Mouse (Mus musculus): ENCODE measurements at regions not wholly inside any gene's neighbourhood (a gene's known extent, or its start where the extent isn't known, plus 50 kb on each side); places are given as distances from the start of the nearest gene placed in this dataset.

DNA sequence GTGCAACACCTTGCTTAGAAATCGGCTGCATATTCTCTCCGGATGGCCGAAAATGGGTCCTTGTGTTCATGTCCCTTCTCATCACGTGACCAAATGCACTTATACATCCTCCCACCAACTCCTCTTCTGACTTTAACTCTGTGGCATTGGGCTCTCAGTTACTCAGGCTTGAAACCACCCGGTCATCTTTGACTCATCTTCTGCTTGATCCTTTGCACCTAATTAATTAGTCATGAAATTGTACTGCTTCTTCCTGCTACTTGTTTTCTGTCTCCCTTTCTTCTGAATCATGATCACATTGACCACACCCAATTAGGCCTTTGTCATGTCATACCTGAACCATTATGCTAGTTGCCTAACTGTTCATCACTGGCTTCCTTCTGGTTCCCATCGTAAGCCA is 208.4 kb upstream of the Fam241a start:
- no peak for DNase-seq

- DNase-seq, result no peak
Measured at GRCm38 (mm10) chr3:128093046-128093445, 196.9 kb upstream of the Fam241a start.

GRCm38 (mm10) chr3:128088207-128088606 is 192.1 kb upstream of the Fam241a start:
- DNase-seq, result peak; percentile 27

GRCm38 (mm10) chr3:128087163-128087562 is 191.0 kb upstream of the Fam241a start:
- DNase-seq, result no peak

- no peak for DNase-seq
Measured at GRCm38 (mm10) chr3:128082463-128082862, 186.3 kb upstream of the Fam241a start.

- no peak for DNase-seq
Measured at GRCm38 (mm10) chr3:128081430-128081829, 185.3 kb upstream of the Fam241a start.

DNA sequence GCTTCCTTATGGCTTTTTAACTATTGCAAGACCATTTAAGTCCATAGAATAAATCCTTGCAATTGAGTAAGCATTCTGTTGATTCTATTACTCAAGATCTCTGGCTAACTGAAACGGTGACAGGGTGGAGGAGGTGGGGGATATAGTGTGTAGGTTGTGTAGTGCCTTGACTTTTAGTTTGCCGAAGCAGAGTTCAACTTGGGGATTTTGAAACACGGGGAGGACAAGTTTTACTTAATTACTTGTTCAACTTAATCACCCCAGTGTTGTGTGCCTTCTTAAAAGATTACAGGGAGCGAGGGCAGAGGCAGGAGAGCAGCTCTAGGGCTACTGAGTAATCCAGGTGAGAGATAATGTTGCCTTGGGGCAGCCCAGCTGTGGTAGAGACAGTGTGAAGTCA is 171.7 kb upstream of the Fam241a start:
- DNase-seq, result no peak

DNA sequence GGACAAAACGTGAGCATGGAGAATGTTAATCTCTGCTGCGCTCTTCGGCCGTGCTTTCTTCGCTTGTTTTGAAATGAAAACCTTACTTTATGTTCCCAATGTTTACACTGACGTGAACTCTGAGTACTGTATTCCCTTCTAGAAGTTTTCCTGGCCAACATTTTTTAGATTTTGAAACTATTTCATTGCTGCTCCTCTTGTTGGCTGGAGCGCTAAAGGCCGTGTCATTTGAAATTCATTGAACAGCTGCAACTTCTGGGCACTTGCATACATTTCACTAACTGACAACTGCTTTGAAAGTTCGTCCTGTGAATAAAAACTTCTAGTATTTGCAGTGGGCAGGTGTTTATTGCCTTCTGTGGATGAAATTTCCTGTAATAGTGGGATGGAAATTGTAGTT is 157.9 kb upstream of the Fam241a start:
- no peak for DNase-seq

DNA sequence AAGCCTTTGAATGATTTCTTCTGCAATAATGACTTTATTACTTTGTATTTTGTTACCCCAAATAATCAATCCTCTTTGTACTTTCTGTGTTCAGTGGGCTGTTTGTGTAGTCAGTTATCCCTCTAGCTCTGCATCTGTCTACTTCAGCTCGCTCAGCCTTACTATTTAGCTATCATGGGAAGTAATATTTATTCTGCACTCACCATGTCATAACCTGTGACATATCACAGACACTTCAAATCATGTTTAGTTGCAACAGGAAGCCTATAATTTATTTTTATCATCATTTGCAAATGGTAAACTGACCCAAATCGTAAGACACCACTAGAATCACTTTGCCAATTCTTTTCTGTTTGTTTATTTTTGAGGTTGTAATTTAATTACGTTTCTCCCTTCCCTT is 147.6 kb upstream of the Fam241a start:
- no peak for DNase-seq

DNA sequence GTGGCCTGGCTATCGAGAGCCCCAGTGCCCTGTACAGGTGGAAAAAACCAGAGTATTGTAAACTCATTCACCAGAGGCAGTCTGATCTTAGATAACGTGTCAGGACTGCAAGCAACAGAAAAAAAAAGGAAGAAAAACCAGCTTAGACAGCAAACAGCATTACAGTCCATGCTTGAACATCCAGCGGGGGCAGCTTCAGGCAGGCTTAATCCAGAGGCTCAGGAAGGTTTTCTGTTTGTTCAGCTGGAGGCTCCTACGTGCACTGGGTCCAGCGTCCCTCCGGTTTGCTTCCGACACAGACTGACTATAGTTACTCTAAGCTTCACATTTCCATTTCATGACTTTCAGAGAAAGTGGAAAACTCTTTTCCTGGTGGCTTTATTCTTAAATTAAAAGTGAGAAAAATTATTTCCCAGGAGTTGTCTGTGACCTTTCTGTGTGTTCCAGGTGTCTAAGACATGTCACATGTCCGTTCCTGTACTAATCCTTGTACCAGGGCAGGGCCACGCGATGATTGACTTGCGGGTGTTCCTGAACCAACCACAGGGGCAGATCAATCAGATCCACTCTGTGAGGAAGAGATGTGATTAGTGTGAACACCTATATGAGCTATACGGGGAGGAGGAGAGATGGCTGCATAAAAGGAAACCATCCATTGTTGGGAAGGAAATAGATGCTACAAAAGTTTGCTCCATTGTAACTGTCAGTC is 144.4 kb upstream of the Fam241a start:
- DNase-seq, result no peak

DNA sequence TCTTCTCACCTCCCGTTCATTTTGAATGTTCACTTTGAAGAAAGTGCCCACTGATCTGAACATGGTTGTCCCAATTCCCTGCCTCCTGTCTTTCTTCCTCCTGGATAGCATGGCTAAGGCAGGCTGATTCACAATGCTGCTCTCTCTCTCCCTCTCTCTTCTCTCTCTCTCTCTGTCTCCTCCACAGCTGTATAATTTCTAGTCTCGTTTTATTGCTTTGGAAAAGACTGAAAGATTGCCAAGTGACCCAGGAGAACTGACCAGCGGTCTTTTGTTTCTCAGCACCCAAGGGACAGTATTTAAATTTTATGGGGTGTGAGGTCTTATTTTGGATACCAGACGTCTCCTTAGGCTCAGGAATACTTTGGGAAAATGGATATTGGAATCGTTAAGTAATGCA is 143.1 kb upstream of the Fam241a start:
- no peak for DNase-seq

DNA sequence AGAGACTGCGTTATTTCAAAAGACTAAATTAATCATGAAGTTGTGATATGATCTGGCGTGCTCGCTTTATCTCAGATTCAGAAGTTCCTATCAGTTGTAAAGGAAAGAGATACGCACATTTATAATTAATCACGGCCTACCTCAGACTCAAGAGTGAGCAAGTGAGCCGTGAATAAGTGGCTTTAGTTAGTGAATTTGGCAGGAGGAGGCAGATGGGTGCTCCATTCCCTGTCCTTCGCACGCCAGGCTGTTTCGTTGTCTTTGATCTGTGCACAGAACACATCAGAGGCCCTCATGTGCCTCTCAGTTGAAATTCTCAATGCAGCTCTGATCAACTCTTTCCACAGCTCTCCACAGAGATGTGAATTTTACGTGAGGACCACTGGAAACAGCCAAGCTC is 140.4 kb upstream of the Fam241a start:
- no peak for DNase-seq

GRCm38 (mm10) chr3:128030352-128030751 is 134.2 kb upstream of the Fam241a start:
- DNase-seq, result no peak

- DNase-seq, result no peak
Measured at GRCm38 (mm10) chr3:128029565-128029915, 133.4 kb upstream of the Fam241a start.

DNA sequence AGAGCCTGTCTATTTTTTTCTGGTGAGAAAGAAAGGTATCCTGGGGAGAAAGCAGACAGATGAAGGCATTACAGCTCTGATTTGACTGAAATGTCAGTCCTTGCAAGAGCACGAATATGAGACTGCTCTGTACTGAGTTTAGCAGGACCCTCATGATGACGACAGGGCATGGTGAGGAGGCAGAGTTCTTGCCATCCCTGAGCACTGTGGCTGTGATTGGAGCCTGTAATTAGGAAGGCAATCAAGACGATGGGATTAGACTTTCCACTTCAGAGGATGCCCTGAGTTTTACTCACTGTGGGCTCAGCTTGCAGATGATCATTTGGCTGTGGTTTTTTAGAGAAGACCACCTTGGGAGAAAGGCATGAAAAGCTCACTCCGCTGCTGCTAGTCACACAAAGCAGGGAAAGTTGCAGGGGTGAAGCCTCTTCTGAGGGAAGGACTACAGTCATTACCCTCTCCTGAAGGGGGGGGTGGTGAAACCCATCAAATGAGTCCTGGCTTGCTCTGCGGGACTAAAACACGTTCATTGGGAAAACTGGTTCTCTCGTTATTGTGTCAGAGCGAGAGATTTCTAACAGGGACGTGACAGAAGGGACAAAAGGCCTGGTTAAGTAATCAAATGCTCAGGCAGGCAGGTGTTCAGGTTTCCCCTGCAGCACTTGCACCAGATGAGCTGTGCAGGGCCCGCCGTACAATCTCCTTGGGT is 132.9 kb upstream of the Fam241a start:
- DNase-seq, result no peak

DNA sequence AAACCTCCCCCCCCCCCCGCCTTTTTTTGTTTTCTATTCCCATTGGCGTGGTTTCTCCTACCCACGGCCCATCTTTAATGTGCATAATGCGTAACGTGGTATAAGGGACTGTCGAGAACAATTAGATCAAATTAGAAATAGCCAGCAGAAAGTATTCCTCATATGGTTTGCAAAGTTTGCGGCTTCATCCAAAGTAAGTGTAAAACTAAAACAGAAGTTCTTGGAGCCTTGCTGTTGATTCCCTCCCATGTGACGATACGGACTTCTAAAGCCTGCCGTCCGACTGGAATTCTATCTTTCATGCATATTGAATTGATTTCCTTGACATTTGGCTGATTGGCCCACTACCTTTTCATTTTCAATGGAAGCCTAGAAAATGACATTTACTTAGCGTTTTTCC is 128.7 kb upstream of the Fam241a start:
- no peak for DNase-seq

- DNase-seq, result no peak
Measured at GRCm38 (mm10) chr3:128014909-128015308, 118.8 kb upstream of the Fam241a start.

GRCm38 (mm10) chr3:128002905-128003641 is 106.9 kb upstream of the Fam241a start:
- DNase-seq, result no peak

- peak; percentile 20 for DNase-seq
Measured at GRCm38 (mm10) chr3:128001924-128002501, 105.9 kb upstream of the Fam241a start.

GRCm38 (mm10) chr3:127995678-127996077 is 99.6 kb upstream of the Fam241a start:
- no peak for DNase-seq

DNA sequence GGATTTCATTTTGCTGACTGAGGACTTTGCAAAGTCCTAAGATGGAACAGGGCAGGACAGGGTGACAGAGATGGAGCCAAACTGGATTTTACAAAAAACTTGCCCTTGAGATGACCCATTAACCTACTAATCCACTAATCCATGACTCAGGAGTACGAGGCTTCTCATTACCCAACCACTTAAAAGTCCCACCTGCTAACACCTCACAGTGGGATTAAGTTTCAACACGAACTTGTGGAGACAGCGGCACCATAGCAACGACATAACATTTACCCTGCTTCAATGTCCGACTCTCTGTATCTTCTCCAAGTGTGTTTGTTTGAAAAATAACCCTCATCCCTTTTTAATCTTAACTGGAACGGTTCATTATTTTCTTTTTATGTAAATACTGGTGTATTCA is 91.5 kb upstream of the Fam241a start:
- DNase-seq, result peak; percentile 1

DNA sequence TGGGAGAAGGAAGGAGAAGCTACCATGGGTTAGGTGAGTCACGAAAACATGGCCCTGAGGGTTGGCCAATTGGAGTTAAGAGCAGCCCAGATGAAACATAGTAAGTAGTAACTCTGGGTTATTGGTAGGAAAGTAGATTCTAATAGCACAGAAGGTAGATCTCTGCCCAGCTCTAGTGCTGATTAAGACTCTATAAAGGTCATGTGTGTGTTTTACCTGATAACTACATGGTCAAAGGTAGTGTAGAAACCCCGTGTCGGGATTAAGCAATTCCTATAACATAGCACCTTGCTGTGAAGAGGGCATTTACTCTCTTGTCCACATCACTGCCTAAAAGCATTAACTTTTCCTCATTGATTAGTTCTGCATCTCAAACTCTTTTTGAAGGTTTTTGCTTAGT is 89.0 kb upstream of the Fam241a start:
- DNase-seq, result no peak

GRCm38 (mm10) chr3:127977240-127977639 is 81.1 kb upstream of the Fam241a start:
- DNase-seq, result no peak

GRCm38 (mm10) chr3:127970891-127971290 is 74.8 kb upstream of the Fam241a start:
- peak; percentile 66 for DNase-seq

Data from lung, postnatal 36 days (tissue).